Mouse (Mus musculus): ENCODE data around the gene Tmem169.
"Not testable (repeated sequence)": the region's sequence is repeated elsewhere in the genome, so short reads cannot be mapped to it uniquely, and the experiment has no call there.

The Tmem169 gene

GRCm38 (mm10) chr1:72283992-72284485 is at the start of gene Tmem169, which contains the start of gene Pecr:
Gene Tmem169 (plus strand): TSS chr1:72284369.
Gene Pecr (minus strand): TSS chr1:72284314.
- peak; percentile 96 for DNase-seq

GRCm38 (mm10) chr1:72236363-72237006 is 47.7 kb upstream of the Tmem169 start:
- peak; percentile 83 to 89 for DNase-seq

- peak; percentile 50 to 63 for DNase-seq
Observed at GRCm38 (mm10) chr1:72237007-72237775, 47.0 kb upstream of the Tmem169 start.

- no peak for DNase-seq
Observed at GRCm38 (mm10) chr1:72238016-72238580, 46.1 kb upstream of the Tmem169 start.

GRCm38 (mm10) chr1:72239113-72239512 is 45.1 kb upstream of the Tmem169 start:
- DNase-seq = not testable (repeated sequence)

- DNase-seq = no peak
Observed at GRCm38 (mm10) chr1:72242581-72243143, 41.5 kb upstream of the Tmem169 start.

GRCm38 (mm10) chr1:72243656-72244316 is 40.4 kb upstream of the Tmem169 start:
- DNase-seq = peak; percentile 98 to 99

- DNase-seq = peak in 1 of 2 experiments; percentile 31
Observed at GRCm38 (mm10) chr1:72244317-72245036, 39.7 kb upstream of the Tmem169 start.

- DNase-seq = not testable (repeated sequence)
Observed at GRCm38 (mm10) chr1:72248226-72248737, 35.9 kb upstream of the Tmem169 start.

GRCm38 (mm10) chr1:72251806-72252205 is 32.4 kb upstream of the Tmem169 start:
- DNase-seq = no peak

- peak; percentile 11 to 43 for DNase-seq
Observed at GRCm38 (mm10) chr1:72253881-72254491, 30.2 kb upstream of the Tmem169 start.

- peak; percentile 94 to 96 for DNase-seq
Observed at GRCm38 (mm10) chr1:72254545-72255061, 29.6 kb upstream of the Tmem169 start.

- DNase-seq = peak; percentile 58 to 75
Observed at GRCm38 (mm10) chr1:72255062-72255853, 28.9 kb upstream of the Tmem169 start.

GRCm38 (mm10) chr1:72255854-72256175 is 28.4 kb upstream of the Tmem169 start:
- peak in 1 of 2 experiments; percentile 25 for DNase-seq

- no peak for DNase-seq
Observed at GRCm38 (mm10) chr1:72256381-72257256, 27.6 kb upstream of the Tmem169 start.

- no peak for DNase-seq
Observed at GRCm38 (mm10) chr1:72263099-72263498, 21.1 kb upstream of the Tmem169 start.

- no peak for DNase-seq
Observed at GRCm38 (mm10) chr1:72278085-72278484, 6.1 kb upstream of the Tmem169 start.

- DNase-seq = no peak
Observed at GRCm38 (mm10) chr1:72282604-72283003, 1.6 kb upstream of the Tmem169 start.

- no peak for DNase-seq
Observed at GRCm38 (mm10) chr1:72284539-72284938, 370 bp downstream of the Tmem169 start.

Data from kidney, postnatal 4 days (tissue).